Mouse (Mus musculus) adrenal gland, postnatal 36 days (tissue): ENCODE data around the gene Sympk. TPM values are rescaled to one million over a fixed set of nuclear protein-coding genes. Genes with fewer than 3 reads are reported as not detected.

Source experiments
- DNase-seq, 2 experiments: peaks; one replicate each; pipeline ENCODE4 v3.0.0; 2021; ENCODE audit warnings: mixed read lengths in 1 of 2
- total RNA-seq, 2 experiments: library from RNA; stranded (reverse); gene quantifications; 2 replicates each; pipeline ENCODE4 v1.2.3; 2021

Sympk gene
- total RNA-seq, 2 experiments from 2014 or later = 88.7 to 102 TPM

GRCm38 (mm10) chr7:19006476-19006875, 17.7 kb upstream of the Sympk start:
- DNase-seq = peak; percentile 83

GRCm38 (mm10) chr7:19007026-19007977, 16.9 kb upstream of the Sympk start:
- peak in 1 of 2 experiments; percentile 38 for DNase-seq

- DNase-seq = peak in 1 of 2 experiments; percentile 55
Measured at GRCm38 (mm10) chr7:19010581-19010980, 13.6 kb upstream of the Sympk start.

- DNase-seq = peak; percentile 36 to 73
Measured at GRCm38 (mm10) chr7:19012025-19012621, 12.1 kb upstream of the Sympk start.

- peak in 1 of 2 experiments; percentile 44 for DNase-seq
Measured at GRCm38 (mm10) chr7:19012882-19013281, 11.3 kb upstream of the Sympk start.

GRCm38 (mm10) chr7:19014452-19014851, 9.7 kb upstream of the Sympk start:
- DNase-seq = no peak

- no peak for DNase-seq
Measured at GRCm38 (mm10) chr7:19016042-19016441, 8.1 kb upstream of the Sympk start.

GRCm38 (mm10) chr7:19017909-19018308, 6.3 kb upstream of the Sympk start:
- DNase-seq = no peak

- no peak for DNase-seq
Measured at GRCm38 (mm10) chr7:19021048-19021447, 3.1 kb upstream of the Sympk start.

GRCm38 (mm10) chr7:19022189-19022958, 1.8 kb upstream of the Sympk start:
- no peak for DNase-seq

- peak; percentile 43 to 73 for DNase-seq
Measured at GRCm38 (mm10) chr7:19023357-19023814, 791 bp upstream of the Sympk start, which contains the start of gene Foxa3. TSS of gene Foxa3 (minus strand) at chr7:19023538.

- DNase-seq = peak; percentile 32 to 54
Measured at GRCm38 (mm10) chr7:19024581-19025255, 541 bp downstream of the Sympk start.

GRCm38 (mm10) chr7:19028067-19028466, 3.9 kb downstream of the Sympk start:
- DNase-seq = no peak

- DNase-seq = peak; percentile 42 to 67
Measured at GRCm38 (mm10) chr7:19029084-19029653, 5.0 kb downstream of the Sympk start.

GRCm38 (mm10) chr7:19031641-19032040, 7.5 kb downstream of the Sympk start:
- DNase-seq = no peak

- peak; percentile 54 to 56 for DNase-seq
Measured at GRCm38 (mm10) chr7:19044616-19045015, 20.4 kb downstream of the Sympk start.

- DNase-seq = peak; percentile 83 to 87
Measured at GRCm38 (mm10) chr7:19046286-19047069, 22.3 kb downstream of the Sympk start.

- no peak for DNase-seq
Measured at GRCm38 (mm10) chr7:19048006-19048527, 23.9 kb downstream of the Sympk start.

GRCm38 (mm10) chr7:19049252-19049651, 25.1 kb downstream of the Sympk start:
- DNase-seq = no peak

- no peak for DNase-seq
Measured at GRCm38 (mm10) chr7:19050172-19050571, 26.0 kb downstream of the Sympk start.
